Mouse (Mus musculus) G1E (cell line): ENCODE measurements at regions not wholly inside any gene's neighbourhood (a gene's known extent, or its start where the extent isn't known, plus 50 kb on each side); places are given as distances from the start of the nearest gene placed in this dataset.
"Not testable (repeated sequence)": the region's sequence is repeated elsewhere in the genome, so short reads cannot be mapped to it uniquely, and the experiment has no call there.

Experiments used
- ATAC-seq: 2 replicates; pipeline ENCODE4 v1.8.0; 2016; ENCODE audit warnings: mild to moderate bottlenecking; ENCODE audit not compliant: insufficient number of reproducible peaks, poor library complexity, low FRiP score, severe bottlenecking; ENCODE audit errors: extremely low read depth
- DNase-seq: peaks from one replicate; pipeline ENCODE4 v3.0.0; 2012; ENCODE audit warnings: low spot score
- H3K27me3 ChIP-seq: 2 replicates; pipeline ENCODE4 v1.6.1; 2012; ENCODE audit warnings: mild to moderate bottlenecking, low read length, inconsistent platforms; ENCODE audit not compliant: insufficient read depth
- H3K36me3 ChIP-seq: replicated peaks from 2 replicates; pipeline ENCODE3; 2012; ENCODE audit warnings: mild to moderate bottlenecking, inconsistent platforms
- H3K4me1 ChIP-seq: 2 replicates; pipeline ENCODE4 v1.6.1; 2012; ENCODE audit warnings: low read depth, low read length, inconsistent platforms, mixed read lengths; ENCODE audit not compliant: insufficient read depth
- H3K4me3 ChIP-seq: 2 replicates; pipeline ENCODE4 v1.5.1; 2012; ENCODE audit warnings: low read depth, mild to moderate bottlenecking, inconsistent platforms, low read length, moderate library complexity, mixed read lengths
- H3K9me3 ChIP-seq: replicated peaks from 2 replicates; pipeline ENCODE4 v1.6.1; 2012; ENCODE audit warnings: inconsistent platforms
- CTCF ChIP-seq: IDR thresholded peaks from 2 replicates; pipeline ENCODE4 v1.5.1; 2012; ENCODE audit warnings: low read depth, low read length, inconsistent platforms, mixed read lengths
- GATA1 ChIP-seq: IDR thresholded peaks from 2 replicates; pipeline ENCODE4 v1.6.1; 2012; ENCODE audit warnings: borderline replicate concordance, low read length, inconsistent platforms, mixed read lengths
- GATA2 ChIP-seq: IDR thresholded peaks from 2 replicates; pipeline ENCODE4 v1.6.1; 2012; ENCODE audit warnings: low read depth, low read length, inconsistent platforms, borderline replicate concordance
- POLR2AphosphoS5 ChIP-seq: IDR thresholded peaks from 2 replicates; pipeline ENCODE4 v1.6.1; 2012; ENCODE audit warnings: low read depth, low read length, inconsistent platforms; ENCODE audit not compliant: insufficient replicate concordance
- TAL1 ChIP-seq: conservative IDR thresholded peaks from 2 replicates; pipeline ENCODE4 v1.6.1; 2012; ENCODE audit warnings: low read depth, low read length, inconsistent platforms, mixed read lengths

- ATAC-seq, H3K27me3 ChIP-seq, H3K36me3 ChIP-seq, H3K4me3 ChIP-seq, H3K4me1 ChIP-seq, DNase-seq, H3K9me3 ChIP-seq: not testable (repeated sequence)
Measured at GRCm38 (mm10) chr12:3188734-3189275, 121.0 kb downstream of the Rab10 start.

GRCm38 (mm10) chr12:3188137-3188536 lies 121.6 kb downstream of the Rab10 start:
- Histone ChIP-seq H3K4me3 (no peak overlapping the region), H3K36me3 (no peaks in the 10 kb centered on the region), H3K9me3 (no peaks in the 10 kb centered on the region), H3K27me3 (no peaks in the 10 kb centered on the region), H3K4me1 (no peaks in the 10 kb centered on the region)
- ATAC-seq, result no peak
- DNase-seq, result no peak
- TF ChIP-seq POLR2AphosphoS5, result no peak
- TF ChIP-seq GATA1, result no peak
- TF ChIP-seq TAL1, result no peak
- TF ChIP-seq CTCF, result no peak

- ATAC-seq, result no peak
- DNase-seq, result no peak
- TF ChIP-seq GATA2, result no peak
- no peak for TF ChIP-seq TAL1
- TF ChIP-seq POLR2AphosphoS5, result no peak
- no peak for TF ChIP-seq GATA1
- no peak for TF ChIP-seq CTCF
- Histone ChIP-seq H3K4me3 (no peak overlapping the region), H3K36me3 (no peaks in the 10 kb centered on the region), H3K27me3 (no peaks in the 10 kb centered on the region), H3K9me3 (no peaks in the 10 kb centered on the region), H3K4me1 (no peaks in the 10 kb centered on the region)
Measured at GRCm38 (mm10) chr12:3173325-3173724, 136.4 kb downstream of the Rab10 start.

- not testable (repeated sequence) for DNase-seq, ATAC-seq, H3K36me3 ChIP-seq, H3K4me3 ChIP-seq, H3K9me3 ChIP-seq, H3K4me1 ChIP-seq, H3K27me3 ChIP-seq
Measured at GRCm38 (mm10) chr12:3169705-3170287, 140.0 kb downstream of the Rab10 start.

- not testable (repeated sequence) for ATAC-seq
Measured at GRCm38 (mm10) chr12:3161666-3162065, 148.1 kb downstream of the Rab10 start.

GRCm38 (mm10) chr12:3158771-3159170 lies 151.0 kb downstream of the Rab10 start:
- not testable (repeated sequence) for H3K4me3 ChIP-seq, ATAC-seq, H3K27me3 ChIP-seq, DNase-seq, H3K4me1 ChIP-seq, H3K36me3 ChIP-seq, H3K9me3 ChIP-seq

More at GRCm38 (mm10) chr12:3161666-3162065, 148.1 kb downstream of the Rab10 start:
- H3K4me3 ChIP-seq, H3K27me3 ChIP-seq, DNase-seq, H3K9me3 ChIP-seq, H3K4me1 ChIP-seq, H3K36me3 ChIP-seq: not testable (repeated sequence)

- H3K9me3 ChIP-seq, ATAC-seq, H3K4me1 ChIP-seq, H3K27me3 ChIP-seq, H3K4me3 ChIP-seq, DNase-seq, H3K36me3 ChIP-seq: not testable (repeated sequence)
Measured at GRCm38 (mm10) chr12:3153705-3154104, 156.1 kb downstream of the Rab10 start.

GRCm38 (mm10) chr12:3132553-3132952 lies 177.2 kb downstream of the Rab10 start:
- not testable (repeated sequence) for H3K4me3 ChIP-seq, H3K36me3 ChIP-seq, ATAC-seq, H3K9me3 ChIP-seq, DNase-seq, H3K27me3 ChIP-seq, H3K4me1 ChIP-seq

- not testable (repeated sequence) for H3K4me3 ChIP-seq, H3K4me1 ChIP-seq, H3K9me3 ChIP-seq, ATAC-seq, H3K27me3 ChIP-seq, DNase-seq, H3K36me3 ChIP-seq
Measured at GRCm38 (mm10) chr12:3131149-3131751, 178.5 kb downstream of the Rab10 start.

GRCm38 (mm10) chr12:3127336-3127735 lies 182.4 kb downstream of the Rab10 start:
- H3K9me3 ChIP-seq, ATAC-seq, H3K4me1 ChIP-seq, H3K4me3 ChIP-seq, DNase-seq, H3K36me3 ChIP-seq, H3K27me3 ChIP-seq: not testable (repeated sequence)
